Mouse (Mus musculus): Measurements from ENCODE around the gene Slc45a1. TPM values are rescaled to one million over a fixed set of nuclear protein-coding genes. Genes with fewer than 3 reads are reported as not detected.

The Slc45a1 gene
- not detected in 2 replicates for polyA plus RNA-seq (2011; ENCODE audit: insufficient read depth, insufficient read length, low replicate concordance, missing spikeins)

DNA sequence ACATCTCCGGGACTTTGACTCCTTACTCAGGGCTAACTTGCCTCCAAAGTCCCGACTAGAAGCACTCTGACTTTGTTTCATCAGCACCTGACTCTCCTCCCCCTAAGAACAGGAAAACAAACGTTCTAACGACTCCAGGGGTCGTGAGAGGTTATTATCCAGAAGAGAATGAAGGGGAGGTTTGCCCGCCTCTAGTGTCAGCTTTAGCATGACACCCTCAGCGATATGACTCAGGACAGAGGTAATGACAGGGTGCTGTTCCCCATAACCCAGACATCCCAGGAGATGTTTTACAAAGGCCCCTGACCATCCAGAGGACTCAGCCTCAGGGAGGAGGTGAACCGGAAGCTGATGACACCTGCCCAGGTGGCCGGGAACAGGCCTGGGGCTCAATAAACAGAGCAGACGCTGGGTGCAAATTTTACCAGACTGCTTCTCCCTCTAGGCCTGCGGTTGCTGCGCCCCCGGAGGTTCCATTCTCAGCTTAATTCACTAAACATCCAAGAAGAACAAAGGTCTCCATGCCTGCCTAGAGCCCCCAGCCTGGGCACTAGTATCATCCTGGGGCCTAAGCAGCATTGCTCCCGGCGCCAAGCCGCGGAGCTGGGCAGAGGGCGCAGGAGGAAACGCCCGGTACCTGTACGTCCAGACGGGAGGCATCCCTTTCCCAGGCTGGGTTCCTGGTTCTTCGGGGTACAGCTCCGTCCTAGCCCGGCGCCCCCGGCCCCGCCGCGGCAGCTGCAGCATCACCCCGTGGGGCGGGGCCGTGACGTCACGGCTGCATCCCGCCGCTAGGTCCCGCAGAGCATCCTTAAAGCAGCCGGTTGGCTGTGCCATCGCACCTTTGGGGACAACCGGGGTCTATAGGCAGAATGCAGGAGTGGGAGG, at the start of gene Slc45a1:
Gene Slc45a1 (minus strand): TSS at position 785 of the 888 bp plus-strand sequence.
- no peak for TF ChIP-seq CTCF (IDR thresholded peaks at IDR 0.05; ENCODE audit: control insufficient read depth, insufficient read depth, low read length)
- TF ChIP-seq POLR2A (IDR thresholded peaks at IDR 0.05; ENCODE audit: borderline replicate concordance, control insufficient read depth, low read depth, low read length): no peak
- WGBS: 14% methylated on average over 41 of the region's 41 CpGs
- Histone ChIP-seq H3K27ac (ENCODE audit: control insufficient read depth, insufficient read depth, low read depth, low read length, poor library complexity) (no peak within 1 kb of the TSS), H3K4me3 (replicated peaks; ENCODE audit: control insufficient read depth, low read depth, low read length) (no peak within 1 kb of the TSS), H3K4me1 (ENCODE audit: control insufficient read depth, insufficient read depth, low read length) (peaks cover 2% of the 10 kb centered on the region; the same call in 1 of the 2 replicates)

DNA sequence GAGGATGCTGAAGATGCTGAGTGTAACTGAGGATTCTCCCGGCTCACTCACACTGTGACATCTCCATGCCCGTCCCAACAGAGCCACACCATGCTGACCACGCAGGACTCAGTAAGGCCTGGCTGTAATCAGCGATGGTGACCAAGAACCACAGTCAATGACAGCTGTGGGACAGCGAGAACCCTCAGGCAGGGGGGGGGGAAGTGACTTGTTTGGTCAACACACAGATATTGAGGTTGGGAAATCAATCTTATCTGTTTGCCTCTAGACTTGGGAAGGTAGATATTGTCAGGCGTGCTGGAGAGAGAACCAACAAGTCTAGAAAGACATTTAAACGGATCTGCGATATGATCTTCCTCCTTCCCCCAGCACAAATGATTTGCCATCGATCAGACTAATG, 48.9 kb upstream of the Slc45a1 start:
- Histone ChIP-seq H3K4me3 (replicated peaks; ENCODE audit: control insufficient read depth, low read depth, low read length) (no peak overlapping the region), H3K4me1 (ENCODE audit: control insufficient read depth, insufficient read depth, low read length) (no peaks in the 10 kb centered on the region), H3K27ac (ENCODE audit: control insufficient read depth, insufficient read depth, low read depth, low read length, poor library complexity) (no peak overlapping the region)
- no peak for TF ChIP-seq CTCF (IDR thresholded peaks at IDR 0.05; ENCODE audit: control insufficient read depth, insufficient read depth, low read length)
- no peak for TF ChIP-seq POLR2A (IDR thresholded peaks at IDR 0.05; ENCODE audit: borderline replicate concordance, control insufficient read depth, low read depth, low read length)
- 83% methylated on average over 9 of the region's 9 CpGs for WGBS

DNA sequence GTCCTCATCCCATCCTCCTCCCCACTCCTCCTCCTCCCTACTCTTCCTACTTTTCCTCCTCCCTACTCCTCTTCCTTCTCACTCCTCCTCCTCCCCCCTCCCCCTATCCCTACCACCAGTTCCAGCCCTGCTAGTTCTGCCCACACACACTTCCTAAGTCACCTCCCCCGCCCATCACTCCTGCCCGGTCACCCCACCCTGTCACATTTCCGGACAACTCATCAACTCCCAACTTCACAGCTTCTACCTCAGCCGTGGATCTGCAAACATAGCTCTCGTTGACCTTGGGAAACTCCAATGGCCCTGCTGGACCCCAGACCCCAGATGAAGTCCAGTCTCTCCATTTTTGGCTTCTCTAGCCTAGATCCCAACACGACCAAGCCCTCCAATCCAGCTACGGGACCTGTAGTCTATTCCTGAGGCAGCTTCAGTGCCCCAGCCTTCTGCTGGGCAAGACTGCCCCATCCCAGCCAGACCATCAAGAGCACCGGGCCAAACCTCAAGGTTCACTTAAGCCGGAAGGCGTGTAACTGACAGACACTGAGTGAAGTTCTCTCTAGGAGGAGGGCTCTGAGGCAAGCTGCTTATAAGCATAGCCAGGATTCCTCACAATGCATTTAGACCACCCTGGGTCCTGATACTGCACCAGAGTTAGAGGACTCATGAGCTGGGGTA, 42.6 kb upstream of the Slc45a1 start:
- Histone ChIP-seq H3K4me3 (replicated peaks; ENCODE audit: control insufficient read depth, low read depth, low read length) (no peak overlapping the region), H3K27ac (ENCODE audit: control insufficient read depth, insufficient read depth, low read depth, low read length, poor library complexity) (no peak overlapping the region), H3K4me1 (ENCODE audit: control insufficient read depth, insufficient read depth, low read length) (no peaks in the 10 kb centered on the region; the same call in 1 of the 2 replicates)
- WGBS: 26% methylated on average over 10 of the region's 10 CpGs
- TF ChIP-seq CTCF (IDR thresholded peaks at IDR 0.05; ENCODE audit: control insufficient read depth, insufficient read depth, low read length) (no peak), POLR2A (IDR thresholded peaks at IDR 0.05; ENCODE audit: borderline replicate concordance, control insufficient read depth, low read depth, low read length) (no peak)

DNA sequence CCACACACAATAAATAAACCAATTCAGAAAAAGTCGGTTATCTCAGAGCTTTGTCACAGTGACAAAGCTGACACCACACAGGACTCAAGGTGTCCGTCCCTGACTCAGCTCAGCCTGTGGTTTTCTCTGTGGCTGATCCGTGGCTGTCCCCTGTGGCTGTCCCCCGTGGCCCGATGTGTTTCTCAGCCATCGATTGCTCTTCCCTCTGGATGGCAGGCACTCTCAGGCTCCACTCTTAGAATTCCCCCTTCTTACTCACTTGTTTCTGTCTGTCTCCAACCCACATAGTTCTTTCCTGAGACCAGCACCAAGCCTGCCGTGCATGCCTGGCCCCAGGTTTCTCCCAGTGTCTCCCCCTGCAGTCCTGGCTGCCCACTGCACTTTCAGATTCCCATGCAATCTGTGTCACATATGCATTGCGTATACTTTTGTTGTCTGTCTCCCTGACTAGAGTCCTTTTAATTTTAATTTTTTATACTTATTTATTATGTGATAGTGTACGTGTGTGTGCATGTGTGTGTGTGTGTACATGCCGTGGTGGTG, 41.0 kb upstream of the Slc45a1 start:
- Histone ChIP-seq H3K4me3 (replicated peaks; ENCODE audit: control insufficient read depth, low read depth, low read length) (no peak overlapping the region), H3K4me1 (ENCODE audit: control insufficient read depth, insufficient read depth, low read length) (no peaks in the 10 kb centered on the region; the same call in 1 of the 2 replicates), H3K27ac (ENCODE audit: control insufficient read depth, insufficient read depth, low read depth, low read length, poor library complexity) (no peak overlapping the region)
- WGBS: 49% methylated on average over 10 of the region's 10 CpGs
- TF ChIP-seq CTCF (IDR thresholded peaks at IDR 0.05; ENCODE audit: control insufficient read depth, insufficient read depth, low read length) (no peak), POLR2A (IDR thresholded peaks at IDR 0.05; ENCODE audit: borderline replicate concordance, control insufficient read depth, low read depth, low read length) (no peak)

DNA sequence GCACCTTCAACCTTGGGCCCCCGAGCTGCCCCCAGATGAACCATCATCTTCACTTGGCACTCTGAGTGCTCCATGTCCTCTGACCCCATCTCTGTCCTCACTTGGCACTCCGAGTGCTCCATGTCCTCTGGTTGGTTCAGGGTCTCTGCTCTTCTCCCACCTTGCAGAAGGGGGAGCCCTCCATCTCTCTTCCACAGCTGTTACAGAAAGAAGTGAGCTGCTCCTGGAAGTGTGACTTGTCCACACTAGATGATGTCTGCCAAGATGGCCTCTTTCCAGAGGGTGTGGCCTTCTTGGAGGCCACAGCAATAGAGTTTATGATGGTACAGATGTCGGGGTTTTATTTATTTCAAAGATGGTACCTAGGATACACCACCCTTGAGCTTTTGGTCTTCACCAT, 38.8 kb upstream of the Slc45a1 start:
- TF ChIP-seq POLR2A (IDR thresholded peaks at IDR 0.05; ENCODE audit: borderline replicate concordance, control insufficient read depth, low read depth, low read length): no peak
- TF ChIP-seq CTCF (IDR thresholded peaks at IDR 0.05; ENCODE audit: control insufficient read depth, insufficient read depth, low read length): no peak
- Histone ChIP-seq H3K4me3 (replicated peaks; ENCODE audit: control insufficient read depth, low read depth, low read length) (no peak overlapping the region), H3K4me1 (ENCODE audit: control insufficient read depth, insufficient read depth, low read length) (no peaks in the 10 kb centered on the region; the same call in 1 of the 2 replicates), H3K27ac (ENCODE audit: control insufficient read depth, insufficient read depth, low read depth, low read length, poor library complexity) (no peak overlapping the region)
- WGBS: 56% methylated on average over 3 of the region's 3 CpGs

DNA sequence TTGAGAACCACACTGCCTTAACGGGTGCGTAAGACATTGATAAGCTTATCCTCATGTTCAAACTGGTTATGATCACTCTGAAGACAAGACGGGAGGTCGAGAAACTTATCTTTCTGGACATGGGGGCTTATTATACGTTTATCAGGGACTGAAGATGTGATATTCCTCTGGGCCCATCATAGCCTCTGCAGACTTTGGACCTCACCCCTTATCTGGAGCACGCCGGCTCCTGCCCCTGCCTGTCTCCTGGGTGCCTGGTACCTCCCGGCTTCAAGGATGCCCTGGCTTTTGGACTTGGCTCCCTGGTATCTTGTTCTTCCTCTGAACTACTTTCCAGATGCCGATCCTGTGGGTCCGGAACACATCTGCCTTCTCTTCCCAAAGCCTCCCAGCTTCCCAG, 37.6 kb upstream of the Slc45a1 start:
- Histone ChIP-seq H3K4me3 (replicated peaks; ENCODE audit: control insufficient read depth, low read depth, low read length) (no peak overlapping the region), H3K27ac (ENCODE audit: control insufficient read depth, insufficient read depth, low read depth, low read length, poor library complexity) (no peak overlapping the region), H3K4me1 (ENCODE audit: control insufficient read depth, insufficient read depth, low read length) (no peaks in the 10 kb centered on the region)
- 75% methylated on average over 10 of the region's 10 CpGs for WGBS
- TF ChIP-seq CTCF (IDR thresholded peaks at IDR 0.05; ENCODE audit: control insufficient read depth, insufficient read depth, low read length) (no peak), POLR2A (IDR thresholded peaks at IDR 0.05; ENCODE audit: borderline replicate concordance, control insufficient read depth, low read depth, low read length) (no peak)

DNA sequence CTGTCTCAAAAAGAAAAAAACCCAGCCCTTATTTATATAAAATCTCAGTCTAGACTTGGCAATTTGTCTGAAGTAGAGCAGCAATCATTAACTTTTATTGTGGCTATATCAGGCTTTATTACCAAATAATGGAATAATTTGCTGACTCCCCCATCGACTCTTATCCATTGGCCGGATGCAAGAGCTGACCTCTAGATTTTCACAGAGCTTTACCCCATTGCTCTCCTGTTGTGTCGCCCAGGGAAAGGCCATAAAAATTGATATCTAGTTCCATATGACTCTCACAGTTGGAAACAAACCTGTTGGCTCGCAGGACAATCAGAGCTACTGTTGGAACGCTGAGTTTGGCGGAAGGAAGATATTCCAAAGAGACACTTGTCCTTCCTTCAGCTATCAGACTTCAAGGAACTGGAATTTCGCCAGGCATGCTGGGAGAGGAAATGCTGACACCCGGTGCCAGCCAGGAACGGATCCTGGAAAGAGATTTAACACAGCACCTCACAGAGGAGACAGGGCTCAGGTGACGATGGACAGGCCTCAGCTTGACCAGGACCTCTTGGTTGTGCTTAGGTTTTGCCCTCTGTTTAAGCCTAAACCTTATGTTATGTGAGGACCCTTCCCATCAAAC, 35.3 kb upstream of the Slc45a1 start:
- H3K4me3 ChIP-seq (replicated peaks; ENCODE audit: control insufficient read depth, low read depth, low read length): no peak overlapping the region
- H3K4me1 ChIP-seq (ENCODE audit: control insufficient read depth, insufficient read depth, low read length): no peaks in the 10 kb centered on the region
- WGBS: 79% methylated on average over 10 of the region's 10 CpGs
- TF ChIP-seq CTCF (IDR thresholded peaks at IDR 0.05; ENCODE audit: control insufficient read depth, insufficient read depth, low read length) (no peak), POLR2A (IDR thresholded peaks at IDR 0.05; ENCODE audit: borderline replicate concordance, control insufficient read depth, low read depth, low read length) (no peak)
- no peak overlapping the region for H3K27ac ChIP-seq (ENCODE audit: control insufficient read depth, insufficient read depth, low read depth, low read length, poor library complexity)

DNA sequence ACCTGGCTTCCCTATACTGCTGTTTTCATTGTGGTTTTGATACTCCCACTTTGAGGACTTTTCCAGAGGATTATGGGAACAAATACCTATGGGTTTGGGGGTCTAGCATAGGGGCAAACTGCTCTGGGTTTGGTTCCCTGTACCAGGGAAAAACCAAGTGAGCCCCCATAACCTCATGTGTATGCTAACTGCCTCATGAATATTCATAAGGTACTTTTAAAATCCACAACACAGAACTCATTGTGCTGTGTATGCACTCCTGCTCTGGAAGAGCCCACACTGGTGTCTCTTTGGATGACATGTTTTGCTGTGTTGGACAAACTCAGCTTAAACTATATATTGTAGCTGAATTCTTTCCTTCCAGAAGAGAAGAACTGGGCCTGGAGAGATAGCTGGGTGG, 34.6 kb upstream of the Slc45a1 start:
- no peaks in the 10 kb centered on the region for H3K4me1 ChIP-seq (ENCODE audit: control insufficient read depth, insufficient read depth, low read length)

More for the DNA sequence above, 34.6 kb upstream of the Slc45a1 start:
- TF ChIP-seq CTCF (IDR thresholded peaks at IDR 0.05; ENCODE audit: control insufficient read depth, insufficient read depth, low read length) (no peak), POLR2A (IDR thresholded peaks at IDR 0.05; ENCODE audit: borderline replicate concordance, control insufficient read depth, low read depth, low read length) (no peak)
- Histone ChIP-seq H3K4me3 (replicated peaks; ENCODE audit: control insufficient read depth, low read depth, low read length) (no peak overlapping the region), H3K27ac (ENCODE audit: control insufficient read depth, insufficient read depth, low read depth, low read length, poor library complexity) (no peak overlapping the region)
